In the genomic region with DNA sequence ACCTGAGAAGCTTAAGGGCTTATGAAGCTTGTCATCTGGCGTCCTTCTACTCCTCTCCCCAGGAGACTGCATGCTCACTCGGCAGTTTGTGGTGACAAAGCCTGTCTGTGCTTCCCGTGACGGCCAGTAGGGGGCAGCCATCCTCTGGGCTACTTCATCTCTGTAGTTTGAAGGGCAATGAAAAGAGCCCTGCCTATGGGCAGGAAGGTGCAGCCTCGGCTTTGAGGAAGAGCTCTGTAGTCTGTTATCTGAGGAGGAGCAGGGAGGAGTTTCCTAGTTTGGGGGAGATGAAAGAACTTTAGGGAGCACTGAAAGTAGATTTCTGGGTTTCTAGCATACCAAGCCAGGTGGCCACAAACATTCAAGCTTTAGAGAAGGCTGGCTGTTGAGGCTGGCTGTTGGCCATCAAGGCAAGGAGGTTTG, we compare ENCODE assay signal across 7 mouse cellular contexts. TPM values are rescaled to one million over a fixed set of nuclear protein-coding genes. Genes with fewer than 3 reads are reported as not detected.
A peak's percentile ranks its signal among the peaks of the same experiment; 100 is the strongest.
DNase-seq lines count a peak whose midpoint lies in the region; ATAC-seq and TF ChIP-seq lines count a peak whose summit lies in the region.

No protein-coding gene starts in this region.

- ATAC-seq in frontal cortex, adult (ENCODE audit: low TSS enrichment): peak; percentile 41
- ATAC-seq in lung, postnatal 0 days: 0 out of 2 replicates have a peak, but pooled peaks have one; percentile 11

- no peak overlapping the region for H3K9ac ChIP-seq in lung, postnatal 0 days (replicated peaks; ENCODE audit: low read depth)

- H3K27me3 ChIP-seq in lung, postnatal 0 days (replicated peaks; ENCODE audit: insufficient read depth, low read length): peaks cover 21% of the 10 kb centered on the region

- H3K9me3 ChIP-seq in lung, postnatal 0 days (ENCODE audit: low read length): no peaks in the 10 kb centered on the region

- H3K4me2 ChIP-seq in lung, postnatal 0 days (replicated peaks; ENCODE audit: low read depth, low read length): no peak overlapping the region

- DNase-seq in 3T3-L1 (ENCODE audit: low read depth, low spot score) (peak; percentile 70), 416B (ENCODE audit: low read depth) (peak; percentile 81)
- peak; percentile 84 for DNase-seq in adrenal gland, postnatal 10 days
- DNase-seq in layer of hippocampus, adult 18-20 months (ENCODE audit: low spot score in 2 of 2): peak; percentile 67 to 87
- peak; percentile 61 for DNase-seq in lung, postnatal 0 days (ENCODE audit: low spot score)
- DNase-seq in spleen, adult 12 weeks (ENCODE audit: low spot score): peak; percentile 75

- peaks cover 5% of the 10 kb centered on the region for H3K4me1 ChIP-seq in lung, postnatal 0 days (ENCODE audit: insufficient read depth, low read depth, low read length)

- peak; percentile 88 for TF ChIP-seq CTCF in lung, postnatal 0 days (IDR thresholded peaks at IDR 0.05)

- H3K27ac ChIP-seq in lung, postnatal 0 days (ENCODE audit: low read length): no peak overlapping the region

- no peak for TF ChIP-seq EP300 in lung, postnatal 0 days (IDR thresholded peaks at IDR 0.05)

- no peak overlapping the region for H3K4me3 ChIP-seq in lung, postnatal 0 days (ENCODE audit: low read depth, low read length)

- no peaks in the 10 kb centered on the region for H3K36me3 ChIP-seq in lung, postnatal 0 days (ENCODE audit: insufficient read depth, low read length)

- WGBS in lung, postnatal 0 days: 5% methylated on average over 5 of the region's 5 CpGs

RNA-seq across cellular contexts. Expression of gene Rtn4rl2, which starts 18.0 kb away (rescaled TPM):
- total RNA-seq in adrenal gland, postnatal 10 days (2021): 1 to 10 TPM; 1.3 to 2.1 TPM
- total RNA-seq in layer of hippocampus, adult 18-20 months (2021): 100 to 1,000 TPM; 103 to 104 TPM
- polyA plus RNA-seq in lung, postnatal 0 days (2015; fragmentation: Nextera tagmentation; extraction: Ambion mirVana): 0.62 and 1.1 TPM in 2 replicates

RNA-seq across cellular contexts. Expression of gene Slc43a1, which starts 29.9 kb away (rescaled TPM):
- 1 to 10 TPM; 7.9 to 8.0 TPM for total RNA-seq in adrenal gland, postnatal 10 days (2021)
- total RNA-seq in layer of hippocampus, adult 18-20 months (2021): under 1 TPM; 0.15 to 0.27 TPM
- polyA plus RNA-seq in lung, postnatal 0 days (2015; fragmentation: Nextera tagmentation; extraction: Ambion mirVana): 4.9 and 6.6 TPM in 2 replicates

RNA-seq across cellular contexts. Expression of gene Timm10, which starts 41.7 kb away (rescaled TPM):
- total RNA-seq in adrenal gland, postnatal 10 days (2021): 10 to 100 TPM; 66.0 to 69.7 TPM
- 10 to 100 TPM; 52.0 to 57.7 TPM for total RNA-seq in layer of hippocampus, adult 18-20 months (2021)
- polyA plus RNA-seq in lung, postnatal 0 days (2015; fragmentation: Nextera tagmentation; extraction: Ambion mirVana): 24.2 and 28.5 TPM in 2 replicates

RNA-seq across cellular contexts. Expression of gene Smtnl1, which starts 46.1 kb away (rescaled TPM):
- 10 to 100 TPM in 1 of 2 experiments, 1 to 10 TPM in 1; 3.8 to 21.0 TPM for total RNA-seq in adrenal gland, postnatal 10 days (2021)
- total RNA-seq in layer of hippocampus, adult 18-20 months (2021): not detected
- polyA plus RNA-seq in lung, postnatal 0 days (2015; fragmentation: Nextera tagmentation; extraction: Ambion mirVana): 0.44 and 0.53 TPM in 2 replicates

Comparison
In these comparisons a context has a peak if more than half of its experiments do, and no peak if none do; other contexts are left out.
1. RNA of gene Rtn4rl2, which starts 18.0 kb away (total RNA-seq): 103 to 104 TPM in layer of hippocampus, adult 18-20 months; 1.3 to 2.1 TPM in adrenal gland, postnatal 10 days; every median in the first group is over 10 times any median in the second.
2. RNA of gene Slc43a1, which starts 29.9 kb away (total RNA-seq): 7.9 to 8.0 TPM in adrenal gland, postnatal 10 days; 0.15 to 0.27 TPM in layer of hippocampus, adult 18-20 months; every median in the first group is over 4 times any median in the second.
3. Peak in every context shown above with its lines, with median percentiles within 50 percentile points of each other: DNase-seq.